Mouse (Mus musculus) embryo, embryonic 10 days (tissue): Measurements from ENCODE around the gene Fam83e.

ENCODE experiments used
- DNase-seq: peaks from one replicate; pipeline ENCODE4 v3.0.0-alpha.2; 2015; ENCODE audit warnings: low spot score

The Fam83e gene

GRCm38 (mm10) chr7:45702316-45702715 is 18.7 kb upstream of the Fam83e start:
- no peak for DNase-seq

DNA sequence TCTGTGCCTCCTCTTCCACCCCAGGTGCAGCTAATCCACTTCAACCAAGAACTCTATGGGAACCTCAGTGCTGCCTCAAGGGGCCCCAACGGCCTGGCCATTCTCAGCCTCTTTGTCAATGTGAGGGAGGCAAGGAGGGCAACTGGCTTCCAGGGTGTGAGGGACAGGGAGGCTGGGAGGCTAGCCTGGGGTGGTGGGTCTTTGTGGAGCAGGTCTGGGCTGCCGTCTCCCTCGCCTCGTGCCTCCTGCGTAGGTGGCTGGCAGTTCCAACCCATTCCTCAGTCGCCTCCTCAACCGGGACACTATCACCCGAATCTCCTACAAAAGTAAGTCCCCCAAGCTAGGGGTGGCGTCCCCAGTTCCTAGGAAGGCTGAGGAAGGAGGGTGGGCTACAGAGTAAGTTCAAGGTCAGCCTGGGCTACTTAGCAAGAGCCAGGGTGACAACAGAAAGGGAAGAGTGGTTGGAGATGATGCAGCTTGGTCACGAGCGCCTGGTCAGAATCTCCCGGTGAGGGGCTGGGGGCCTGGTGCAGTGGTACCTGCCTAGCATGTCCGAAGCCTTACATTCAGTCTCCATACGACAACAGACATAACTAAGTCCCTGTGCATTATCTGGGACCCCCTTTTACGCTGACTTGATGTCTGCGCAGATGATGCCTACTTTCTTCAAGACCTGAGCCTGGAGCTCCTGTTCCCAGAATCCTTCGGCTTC is 18.0 kb upstream of the Fam83e start:
- DNase-seq, result no peak

DNA sequence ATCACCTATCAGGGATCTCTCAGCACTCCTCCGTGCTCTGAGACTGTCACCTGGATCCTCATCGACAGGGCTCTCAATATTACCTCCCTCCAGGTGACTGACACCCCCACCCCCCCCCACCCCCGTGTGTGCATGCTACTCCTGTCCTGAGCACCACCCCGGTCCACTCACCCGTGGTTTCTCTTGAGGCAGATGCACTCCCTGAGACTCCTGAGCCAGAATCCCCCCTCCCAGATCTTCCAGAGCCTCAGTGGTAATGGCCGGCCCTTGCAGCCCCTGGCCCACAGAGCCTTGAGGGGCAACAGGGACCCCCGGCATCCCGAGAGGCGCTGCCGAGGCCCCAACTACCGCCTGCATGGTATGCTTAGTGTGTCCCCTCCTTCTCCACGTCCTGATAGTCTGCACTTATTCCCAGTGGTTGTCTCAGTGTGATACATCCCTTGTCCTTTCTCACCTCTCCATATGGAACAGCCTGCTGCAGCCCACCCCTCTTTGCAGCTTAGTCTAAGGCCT is 17.4 kb upstream of the Fam83e start:
- DNase-seq, result no peak

- peak; percentile 88 for DNase-seq
These were observed 16.9 kb upstream of the Fam83e start for GRCm38 (mm10) chr7:45704046-45704559.

DNA sequence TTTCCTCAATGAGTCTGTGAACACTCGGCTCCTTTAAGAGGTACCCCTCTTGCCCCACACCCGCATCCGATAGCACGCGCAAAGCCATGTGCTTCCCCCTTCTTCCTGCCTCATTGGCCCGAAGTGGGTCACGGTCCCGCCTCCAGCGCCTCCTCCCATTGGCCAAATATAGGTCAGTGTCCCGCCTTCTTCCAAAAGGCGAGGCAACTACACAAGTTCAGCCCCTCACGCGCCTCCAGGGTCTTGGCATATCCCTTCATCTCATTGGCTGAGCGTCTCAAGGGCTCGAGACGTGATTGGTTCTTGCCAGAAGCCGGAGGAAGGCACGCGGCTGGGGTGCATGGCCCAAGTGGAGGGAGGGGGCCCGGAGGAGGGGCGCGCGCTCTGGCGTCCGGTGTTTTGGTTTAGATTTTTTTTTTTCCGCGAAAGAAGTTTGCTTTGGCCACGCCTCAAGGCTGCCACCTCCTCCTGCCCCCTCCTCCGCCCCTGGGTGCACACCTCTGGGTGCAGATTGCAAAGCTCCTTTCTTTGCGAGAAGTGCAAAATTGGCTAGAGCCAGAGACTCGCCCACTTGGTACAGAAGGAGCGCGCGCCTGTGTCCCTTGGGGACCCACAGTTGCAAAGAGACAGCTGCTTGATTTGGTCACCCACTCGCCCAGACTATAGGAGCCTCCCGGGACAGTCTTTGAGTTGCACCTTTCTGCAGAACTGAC is 16.1 kb upstream of the Fam83e start, which contains the start of gene Dbp:
TSS of gene Dbp (plus strand) at position 359 of the 713 bp plus-strand sequence.
- peak; percentile 100 for DNase-seq

DNA sequence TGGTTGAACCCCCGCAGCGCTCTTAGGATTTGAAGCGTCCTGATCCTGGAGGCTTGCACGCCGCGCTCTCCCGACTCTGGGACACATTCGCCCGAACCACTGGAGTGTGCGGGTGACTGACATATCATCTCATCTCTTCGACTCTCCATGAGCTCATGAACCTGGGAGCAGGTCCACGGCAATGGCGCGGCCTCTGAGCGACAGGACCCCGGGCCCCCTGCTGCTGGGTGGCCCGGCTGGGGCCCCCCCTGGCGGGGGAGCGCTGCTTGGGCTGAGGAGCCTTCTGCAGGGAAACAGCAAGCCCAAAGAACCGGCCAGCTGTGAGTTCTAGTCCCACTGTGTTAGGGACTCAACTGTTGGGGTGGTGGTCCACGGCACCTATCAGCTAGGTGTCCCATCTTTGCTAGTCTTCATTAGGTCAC is 15.6 kb upstream of the Fam83e start:
- no peak for DNase-seq

- peak; percentile 79 for DNase-seq
These were observed 15.1 kb upstream of the Fam83e start for GRCm38 (mm10) chr7:45705873-45706281.

DNA sequence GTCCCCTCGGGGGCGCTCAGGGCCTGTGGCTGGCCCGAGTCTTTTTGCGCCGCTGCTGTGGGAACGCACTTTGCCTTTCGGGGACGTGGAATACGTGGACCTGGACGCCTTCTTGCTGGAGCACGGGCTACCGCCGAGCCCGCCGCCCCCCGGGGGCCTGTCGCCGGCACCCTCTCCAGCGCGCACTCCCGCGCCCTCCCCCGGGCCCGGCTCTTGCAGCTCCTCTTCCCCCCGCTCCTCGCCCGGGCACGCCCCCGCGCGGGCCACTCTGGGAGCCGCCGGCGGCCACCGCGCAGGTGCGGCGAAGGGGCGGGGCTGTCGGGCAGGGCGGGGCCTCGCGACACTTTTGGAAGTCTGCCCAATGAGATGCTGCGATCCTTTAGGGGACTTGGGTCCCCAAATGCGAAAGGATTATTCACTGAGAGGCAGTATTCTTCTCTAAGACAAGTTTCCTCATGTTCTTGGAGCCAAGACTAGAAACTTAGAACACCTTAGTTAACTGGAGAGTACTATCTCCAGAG is 14.2 kb upstream of the Fam83e start:
- DNase-seq, result peak; percentile 82

DNA sequence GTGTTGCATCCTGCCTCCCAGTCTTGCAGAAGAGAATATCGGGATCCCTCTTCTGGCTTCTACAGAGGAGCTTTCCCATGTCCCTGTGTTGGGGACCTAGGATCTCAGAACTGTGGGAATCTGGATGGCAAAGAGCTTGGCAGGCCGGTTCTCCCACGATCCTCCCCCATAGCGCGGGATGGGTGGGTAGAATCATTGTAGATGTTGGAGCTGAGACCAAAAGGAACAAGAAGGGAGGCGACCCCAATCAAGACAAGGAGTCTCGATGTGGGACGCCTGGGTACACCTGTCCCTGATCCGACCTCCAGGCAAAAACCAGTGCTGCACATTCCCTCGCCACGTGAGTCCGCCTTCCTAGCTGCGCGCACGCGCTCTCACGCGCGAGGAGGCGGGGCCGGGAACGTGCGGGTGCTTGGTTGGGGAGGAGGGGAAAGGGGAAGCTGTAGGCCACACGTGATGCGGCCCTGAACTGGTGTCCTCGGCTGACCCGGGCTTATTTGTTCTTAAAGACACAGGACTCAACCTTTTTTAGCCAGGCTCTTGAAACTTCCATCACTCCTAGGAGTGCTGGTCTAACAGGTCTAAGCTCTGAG is 13.5 kb upstream of the Fam83e start:
- peak; percentile 94 for DNase-seq

- DNase-seq, result peak; percentile 49
These were observed 12.7 kb upstream of the Fam83e start for GRCm38 (mm10) chr7:45708221-45708761.

DNA sequence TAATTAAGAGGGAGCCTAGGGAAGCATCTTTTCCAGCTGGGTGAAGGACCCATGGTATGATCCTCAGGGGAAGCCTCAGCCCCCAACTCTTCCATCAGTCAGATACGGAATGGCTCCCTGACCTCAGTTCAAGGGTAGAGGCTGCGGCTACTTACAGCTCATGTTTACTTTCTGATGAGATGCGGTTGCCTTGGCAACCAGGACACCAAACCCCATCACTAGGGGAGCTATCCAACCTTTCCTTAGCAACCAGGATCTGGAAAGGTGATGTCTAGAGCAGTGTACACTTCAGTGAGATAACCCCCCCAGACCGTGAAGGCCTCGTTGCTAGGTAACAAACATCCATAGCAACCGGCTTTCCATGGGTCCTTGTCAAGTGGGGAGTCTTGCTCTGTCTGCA is 12.0 kb upstream of the Fam83e start:
- peak; percentile 71 for DNase-seq

GRCm38 (mm10) chr7:45709677-45710355 is 11.2 kb upstream of the Fam83e start:
- no peak for DNase-seq

DNA sequence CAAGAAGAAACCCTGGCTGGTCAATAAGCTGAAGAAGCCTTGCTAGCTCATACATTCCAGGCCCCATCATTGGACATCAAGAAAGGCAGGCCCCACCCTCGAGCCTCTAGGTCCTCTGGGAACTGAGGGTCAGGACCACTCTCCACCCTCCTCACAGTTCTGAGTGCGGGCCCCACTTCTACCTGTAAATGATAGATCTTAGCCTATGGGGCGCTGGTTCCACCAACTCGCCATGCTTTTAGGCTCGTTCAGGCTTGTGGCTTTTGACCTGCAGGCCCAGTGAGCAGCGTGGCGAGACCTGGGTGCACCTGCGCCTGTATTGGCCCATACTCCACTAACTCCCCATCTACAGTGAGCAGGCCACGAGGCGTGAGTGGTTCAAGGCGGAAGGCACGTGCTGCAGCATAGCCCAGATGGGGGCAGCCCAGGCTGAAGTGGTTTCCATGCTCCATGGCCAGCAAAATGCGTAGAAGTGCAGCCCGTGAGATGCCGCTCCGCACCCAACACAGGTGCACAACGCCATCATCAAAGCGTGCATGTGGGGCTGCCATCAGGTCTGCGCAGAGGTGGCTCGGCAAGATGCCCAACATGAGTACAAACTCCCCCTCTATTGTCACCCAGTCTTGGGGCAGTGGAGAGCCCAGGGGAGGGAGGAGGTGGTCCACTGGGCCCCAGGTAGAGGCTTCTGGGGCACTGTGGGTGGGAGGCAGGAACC is 10.4 kb upstream of the Fam83e start:
- DNase-seq, result no peak

DNA sequence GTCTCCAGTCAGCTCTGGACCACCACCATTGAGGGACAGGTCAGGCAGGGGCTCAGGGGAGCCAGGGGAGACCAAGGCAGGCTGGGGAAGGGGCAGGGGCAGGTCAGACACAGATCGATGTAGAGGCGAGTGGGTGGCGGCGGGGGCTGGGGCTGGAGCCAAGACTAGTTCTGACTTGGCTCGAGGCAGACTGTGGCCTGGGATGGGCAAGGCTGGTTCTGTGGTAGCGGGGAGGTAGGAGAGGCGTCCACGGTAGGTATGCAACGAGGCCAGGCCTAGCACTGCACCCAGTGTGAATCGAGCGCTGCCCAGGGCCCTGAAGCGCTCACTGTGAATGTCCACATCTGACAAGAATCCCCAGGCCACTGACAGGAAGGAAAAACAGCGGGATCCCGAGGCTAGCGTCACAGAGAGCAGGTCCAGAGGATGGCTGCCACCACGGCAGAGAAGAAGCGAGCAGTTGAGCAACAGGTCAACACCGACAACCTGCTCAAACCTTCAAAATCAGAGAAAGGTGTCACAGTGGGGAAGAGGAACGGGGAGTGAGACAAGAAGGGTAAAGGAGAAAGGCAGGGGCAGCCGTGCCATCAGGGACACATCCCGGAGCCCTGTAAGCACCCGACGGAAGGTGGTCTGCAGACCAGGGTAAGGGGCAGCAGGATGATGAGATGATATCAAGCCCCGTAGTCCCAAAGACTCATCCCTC is 9.5 kb upstream of the Fam83e start:
- DNase-seq, result no peak

DNA sequence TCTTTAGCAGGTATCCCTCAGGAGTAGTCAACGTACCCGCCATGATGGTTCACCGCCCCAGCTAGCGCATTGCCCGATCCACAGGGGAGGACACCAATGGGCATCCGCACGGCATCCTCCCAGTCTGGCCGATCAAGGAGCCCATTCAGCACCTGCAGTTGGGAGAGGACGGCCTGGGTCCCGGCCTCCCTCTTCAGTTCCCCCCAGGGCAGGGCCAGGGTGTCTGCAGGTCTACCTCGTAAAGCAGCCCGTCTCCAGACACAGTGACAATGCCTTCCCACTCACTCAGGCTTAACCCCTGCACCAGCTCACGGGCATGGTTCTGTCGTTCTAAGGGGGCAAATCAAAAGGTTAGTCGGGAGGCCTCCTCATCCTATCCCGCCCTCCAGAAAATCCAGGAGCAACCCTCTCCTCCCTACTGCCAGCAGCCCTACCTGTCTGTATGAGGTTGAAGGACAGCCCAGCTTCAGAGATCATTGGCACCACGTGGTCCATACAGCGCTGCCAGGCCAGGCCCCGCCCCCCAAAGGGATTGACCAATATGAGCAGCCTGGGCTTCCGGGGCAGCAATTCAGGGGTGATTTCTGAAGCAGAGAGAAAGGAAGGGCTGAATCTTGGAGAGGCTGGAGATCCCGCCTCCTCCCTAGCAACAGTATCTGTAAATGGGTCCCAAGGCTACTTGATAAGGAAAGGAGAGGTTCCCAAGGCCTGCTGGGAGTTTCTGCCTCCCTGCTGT is 8.8 kb upstream of the Fam83e start:
- DNase-seq, result no peak

DNA sequence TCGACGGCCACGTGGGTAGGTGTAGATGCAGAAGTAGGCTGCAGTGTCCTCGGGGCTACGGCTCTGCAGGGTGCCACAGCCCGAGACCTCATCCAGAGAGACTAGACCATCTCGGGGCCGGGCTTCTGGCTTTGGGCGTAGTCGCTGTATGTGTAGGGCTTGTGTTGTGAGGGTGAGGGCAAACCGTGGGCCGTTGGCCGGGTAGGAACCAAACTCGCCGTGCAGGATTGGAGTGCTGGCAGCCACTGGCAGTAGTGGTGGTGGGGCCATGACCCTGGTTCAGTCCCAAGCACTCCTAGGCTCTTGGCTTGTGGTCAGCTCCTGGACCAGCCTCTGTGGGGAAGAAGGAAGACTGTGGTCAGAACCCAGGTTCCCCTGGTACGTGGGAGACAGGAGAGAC is 7.6 kb upstream of the Fam83e start:
- DNase-seq, result no peak

- DNase-seq, result no peak
These were observed 7.0 kb upstream of the Fam83e start for GRCm38 (mm10) chr7:45713881-45714520.

DNA sequence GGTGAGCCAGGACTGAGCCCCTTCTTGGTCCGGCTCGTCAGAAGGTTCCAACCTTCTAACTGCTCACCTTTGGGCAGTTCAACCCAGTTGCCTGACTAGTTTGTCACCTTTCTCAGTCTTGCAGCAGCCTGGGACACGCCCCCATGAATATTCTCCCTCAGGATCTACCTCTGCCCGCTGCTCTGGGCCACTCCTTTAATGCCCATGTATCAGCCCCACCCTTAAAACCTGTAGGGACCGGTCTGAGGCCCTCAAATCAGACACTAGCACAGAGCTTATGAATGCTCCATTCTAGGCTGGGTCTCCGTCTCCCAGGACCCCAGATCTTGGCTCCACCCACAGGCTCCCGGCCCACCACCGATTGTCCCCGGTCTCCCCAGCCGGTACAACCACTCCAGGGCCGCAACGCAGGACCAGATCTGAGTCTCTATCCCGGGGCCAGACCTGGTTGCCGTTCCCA is 6.4 kb upstream of the Fam83e start:
- no peak for DNase-seq
